Mouse (Mus musculus) heart, adult 18-20 months (tissue): Measurements from ENCODE around the gene Copz1. TPM values are rescaled to one million over a fixed set of nuclear protein-coding genes. Genes with fewer than 3 reads are reported as not detected.

Source experiments
- DNase-seq, 2 experiments: peaks; one replicate each; pipeline ENCODE4 v3.0.0; 2021 to 2022; ENCODE audit warnings: mixed read lengths in 1 of 2
- total RNA-seq, 2 experiments: library from RNA; stranded (reverse); gene quantifications; 2 replicates each; pipeline ENCODE4 v1.2.3; 2021

Copz1 gene
- total RNA-seq, 2 experiments from 2014 or later, result 52.3 to 52.9 TPM

- DNase-seq, result no peak
These were observed 36.5 kb downstream of the Copz1 start for GRCm38 (mm10) chr15:103308876-103309580.

- no peak for DNase-seq
These were observed 37.9 kb downstream of the Copz1 start, which contains the start of gene Gpr84 for GRCm38 (mm10) chr15:103310365-103310910. Gene Gpr84, minus strand, starts transcription at chr15:103310612.

- peak; percentile 62 to 80 for DNase-seq
These were observed 41.1 kb downstream of the Copz1 start for GRCm38 (mm10) chr15:103313495-103314095.

- DNase-seq, result no peak
These were observed 41.7 kb downstream of the Copz1 start for GRCm38 (mm10) chr15:103314181-103314580.

- peak; percentile 76 to 83 for DNase-seq
These were observed 42.5 kb downstream of the Copz1 start for GRCm38 (mm10) chr15:103315011-103315502.

- peak; percentile 90 to 91 for DNase-seq
These were observed 43.7 kb downstream of the Copz1 start for GRCm38 (mm10) chr15:103315979-103316776.

- peak; percentile 55 to 69 for DNase-seq
These were observed 44.6 kb downstream of the Copz1 start for GRCm38 (mm10) chr15:103317120-103317519.

- peak in 1 of 2 experiments; percentile 44 for DNase-seq
These were observed 45.2 kb downstream of the Copz1 start for GRCm38 (mm10) chr15:103317731-103318130.

GRCm38 (mm10) chr15:103318201-103318816 lies 45.8 kb downstream of the Copz1 start:
- peak; percentile 69 to 82 for DNase-seq

- peak in 1 of 2 experiments; percentile 59 for DNase-seq
These were observed 48.6 kb downstream of the Copz1 start for GRCm38 (mm10) chr15:103321076-103321475.

- DNase-seq, result no peak
These were observed 49.9 kb downstream of the Copz1 start for GRCm38 (mm10) chr15:103322396-103322795.

GRCm38 (mm10) chr15:103323070-103323454 lies 50.5 kb downstream of the Copz1 start:
- peak; percentile 61 to 71 for DNase-seq

GRCm38 (mm10) chr15:103323455-103324247 lies 51.1 kb downstream of the Copz1 start:
- peak; percentile 92 to 94 for DNase-seq

- DNase-seq, result peak in 1 of 2 experiments; percentile 59
These were observed 60.6 kb downstream of the Copz1 start for GRCm38 (mm10) chr15:103333081-103333615.

GRCm38 (mm10) chr15:103333738-103334137 lies 61.2 kb downstream of the Copz1 start:
- peak; percentile 24 to 74 for DNase-seq

GRCm38 (mm10) chr15:103334194-103334593 lies 61.7 kb downstream of the Copz1 start:
- peak in 1 of 2 experiments; percentile 4 for DNase-seq

GRCm38 (mm10) chr15:103335040-103335439 lies 62.5 kb downstream of the Copz1 start:
- no peak for DNase-seq

GRCm38 (mm10) chr15:103335488-103336235 lies 63.1 kb downstream of the Copz1 start:
- no peak for DNase-seq

GRCm38 (mm10) chr15:103336996-103337667 lies 64.6 kb downstream of the Copz1 start:
- DNase-seq, result no peak
